Mouse (Mus musculus): Measurements from ENCODE around the gene Ccm2. TPM values are rescaled to one million over a fixed set of nuclear protein-coding genes. Genes with fewer than 3 reads are reported as not detected.

The Ccm2 gene
- polyA plus RNA-seq (2016; fragmentation: Nextera tagmentation; extraction: Ambion mirVana): 61.2 and 64.1 TPM in 2 replicates

DNA sequence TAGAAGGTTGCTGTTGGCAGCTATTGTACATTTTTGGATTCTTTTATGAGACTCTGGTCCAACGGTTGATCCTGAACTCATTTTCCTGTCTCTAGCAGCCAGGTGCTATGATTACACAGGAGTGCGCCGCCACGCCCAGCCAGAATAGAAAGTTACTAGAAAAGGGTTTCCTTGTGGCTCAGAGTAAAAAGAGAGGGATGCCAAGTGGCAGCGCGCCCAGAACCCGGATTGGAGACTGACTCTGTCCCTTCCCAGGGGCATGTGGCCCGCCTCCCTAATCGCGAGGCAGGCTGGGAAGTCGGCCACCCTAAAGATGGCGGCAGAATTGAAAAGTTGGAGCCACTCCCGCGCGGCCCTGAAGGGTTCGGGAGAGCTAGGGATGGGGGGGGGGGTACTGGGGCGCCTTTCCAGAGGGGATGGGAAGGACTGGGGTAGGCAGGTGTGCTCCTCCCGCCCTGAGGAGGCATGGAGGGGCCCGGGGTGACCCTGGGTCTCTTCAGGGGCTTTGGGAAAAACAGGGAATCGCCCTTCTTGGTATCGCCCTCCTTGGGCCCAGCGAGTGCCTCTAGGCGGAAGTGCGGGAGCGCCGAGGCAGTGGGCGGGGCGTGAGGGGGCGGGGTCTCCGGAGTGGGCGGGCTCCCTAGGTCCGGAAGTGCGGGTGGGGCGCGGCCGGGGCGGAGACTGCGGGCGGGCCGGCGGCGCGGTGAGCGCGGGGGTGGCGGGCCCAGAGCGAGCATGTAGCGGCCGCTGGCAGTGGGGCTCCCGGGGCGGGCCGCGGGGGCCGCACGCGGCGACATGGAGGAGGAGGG, at the start of gene Ccm2:
TSS of gene Ccm2 (plus strand) at position 683 of the 809 bp plus-strand sequence.
- ATAC-seq (ENCODE audit: insufficient number of reproducible peaks, low FRiP score): peak; percentile 96
- peaks cover 10% of the 10 kb centered on the region for H3K4me1 ChIP-seq (replicated peaks)
- H3K4me3 ChIP-seq: peak within 1 kb of the TSS; percentile 73
- H3K27ac ChIP-seq (ENCODE audit: poor library complexity, severe bottlenecking): peak within 1 kb of the TSS; percentile 98
- no peaks in the 10 kb centered on the region for H3K27me3 ChIP-seq (replicated peaks)
- H3K36me3 ChIP-seq: no peaks in the 10 kb centered on the region
- H3K9ac ChIP-seq: peak within 1 kb of the TSS; percentile 92
- H3K9me3 ChIP-seq (replicated peaks): no peaks in the 10 kb centered on the region
- peak within 1 kb of the TSS; percentile 85 for H3K4me2 ChIP-seq
- under 1% methylated on average over 49 of the region's 57 CpGs for WGBS

DNA sequence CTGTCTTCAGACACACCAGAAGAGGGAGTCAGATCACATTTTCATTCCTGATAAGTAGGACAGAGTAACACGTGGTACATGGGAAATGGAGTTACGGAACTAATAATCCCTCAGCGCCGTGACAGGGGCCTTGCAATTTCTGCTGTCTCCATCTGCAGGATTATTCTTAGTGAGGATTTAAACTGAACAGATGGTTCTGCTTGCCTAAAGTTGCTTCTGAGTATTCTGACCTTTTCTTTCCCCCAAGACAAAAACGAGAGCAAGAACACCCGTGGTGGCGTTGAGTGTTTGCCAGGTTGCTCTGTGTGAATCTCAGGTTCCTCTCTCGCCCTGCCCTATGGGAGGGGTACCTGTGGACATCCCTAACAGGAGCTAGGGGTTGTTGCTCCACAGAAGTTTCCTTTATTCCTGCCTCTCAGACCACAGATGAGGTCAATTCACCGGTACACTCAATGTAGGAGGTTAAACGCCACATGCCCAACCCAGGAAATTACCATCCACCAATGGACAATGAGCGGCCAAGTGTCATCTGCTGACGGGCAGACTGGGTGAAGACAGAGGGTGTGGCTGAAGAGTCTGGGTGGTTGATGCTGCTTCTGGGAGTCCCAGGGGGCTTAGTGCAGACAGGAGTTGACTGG, 49.3 kb upstream of the Ccm2 start:
- no peak for ATAC-seq (ENCODE audit: insufficient number of reproducible peaks, low FRiP score)
- Histone ChIP-seq H3K4me2 (no peak overlapping the region), H3K4me1 (replicated peaks) (no peaks in the 10 kb centered on the region), H3K27ac (ENCODE audit: poor library complexity, severe bottlenecking) (no peak overlapping the region), H3K9me3 (replicated peaks) (no peaks in the 10 kb centered on the region), H3K36me3 (no peaks in the 10 kb centered on the region), H3K27me3 (replicated peaks) (no peaks in the 10 kb centered on the region), H3K9ac (no peak overlapping the region), H3K4me3 (no peak overlapping the region)
- WGBS: 75% methylated on average over 12 of the region's 12 CpGs

DNA sequence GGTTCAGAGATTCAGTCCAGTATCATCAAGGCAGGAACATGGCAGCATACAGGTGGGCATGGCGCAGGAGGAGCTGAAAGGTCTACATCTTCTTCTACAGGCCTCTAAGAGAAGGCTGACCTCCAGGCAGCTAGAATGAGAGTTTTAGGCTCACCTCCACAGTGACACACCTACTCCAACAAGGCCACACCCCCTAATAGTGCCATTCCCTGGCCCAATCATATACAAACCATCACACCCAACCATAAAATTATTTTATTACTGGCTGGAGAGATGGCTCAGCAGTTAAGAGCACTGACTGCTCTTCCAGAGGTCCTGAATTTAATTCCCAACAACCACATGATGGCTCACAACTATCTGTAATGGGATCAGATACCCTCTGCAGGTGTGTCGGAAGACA, 44.2 kb upstream of the Ccm2 start:
- no peak overlapping the region for H3K4me3 ChIP-seq
- no peaks in the 10 kb centered on the region for H3K9me3 ChIP-seq (replicated peaks)
- H3K27ac ChIP-seq (ENCODE audit: poor library complexity, severe bottlenecking): no peak overlapping the region
- no peak overlapping the region for H3K9ac ChIP-seq
- no peak for ATAC-seq (ENCODE audit: insufficient number of reproducible peaks, low FRiP score)
- 84% methylated on average over 2 of the region's 2 CpGs for WGBS
- no peaks in the 10 kb centered on the region for H3K36me3 ChIP-seq
- no peaks in the 10 kb centered on the region for H3K4me1 ChIP-seq (replicated peaks)
- H3K4me2 ChIP-seq: no peak overlapping the region
- H3K27me3 ChIP-seq (replicated peaks): no peaks in the 10 kb centered on the region

DNA sequence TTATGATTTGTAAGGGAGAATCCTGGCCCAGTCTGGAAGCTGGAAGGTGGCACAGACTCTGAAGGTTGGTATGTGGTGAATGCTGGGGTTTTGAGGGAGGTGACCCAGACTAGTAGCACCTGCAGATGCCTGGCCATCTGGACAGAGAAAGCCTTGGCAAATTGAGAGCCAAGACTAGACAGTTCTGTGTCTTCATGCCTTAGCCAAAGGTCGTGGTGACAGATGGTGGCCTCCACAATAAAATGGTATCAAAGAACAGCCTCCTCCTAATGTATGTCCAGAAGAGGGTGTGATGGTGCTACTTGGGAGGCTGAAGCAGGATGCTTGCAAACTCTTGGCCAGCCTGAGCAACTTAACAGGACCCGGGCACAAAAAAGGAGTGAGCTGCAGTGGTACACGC, 42.5 kb upstream of the Ccm2 start:
- H3K9me3 ChIP-seq (replicated peaks): no peaks in the 10 kb centered on the region
- H3K4me2 ChIP-seq: no peak overlapping the region
- H3K4me3 ChIP-seq: no peak overlapping the region
- no peak for ATAC-seq (ENCODE audit: insufficient number of reproducible peaks, low FRiP score)
- H3K27me3 ChIP-seq (replicated peaks): no peaks in the 10 kb centered on the region
- WGBS: 63% methylated on average over 3 of the region's 3 CpGs
- no peak overlapping the region for H3K9ac ChIP-seq
- H3K36me3 ChIP-seq: no peaks in the 10 kb centered on the region
- no peaks in the 10 kb centered on the region for H3K4me1 ChIP-seq (replicated peaks)
- no peak overlapping the region for H3K27ac ChIP-seq (ENCODE audit: poor library complexity, severe bottlenecking)

DNA sequence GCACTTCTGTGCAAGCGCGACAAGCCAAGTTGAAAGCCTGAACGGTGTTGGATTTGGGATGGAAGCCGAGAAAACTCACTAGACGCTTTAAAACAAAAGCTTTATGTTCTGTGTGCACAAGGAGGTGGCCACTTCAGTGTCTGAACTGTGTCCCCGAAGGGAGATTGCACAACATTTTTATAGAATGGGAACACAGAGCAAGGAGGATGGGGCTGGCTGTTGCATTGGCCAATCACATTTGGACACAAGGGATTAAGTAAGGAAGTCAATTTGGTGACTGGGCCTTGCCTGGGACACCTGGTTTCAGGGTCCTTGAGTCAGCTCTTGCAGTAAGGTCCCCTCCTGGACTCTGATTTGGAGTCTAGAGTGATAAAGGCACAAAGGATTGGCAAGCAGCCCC, 42.0 kb upstream of the Ccm2 start:
- no peak overlapping the region for H3K4me3 ChIP-seq
- ATAC-seq (ENCODE audit: insufficient number of reproducible peaks, low FRiP score): no peak
- 79% methylated on average over 6 of the region's 6 CpGs for WGBS

DNA sequence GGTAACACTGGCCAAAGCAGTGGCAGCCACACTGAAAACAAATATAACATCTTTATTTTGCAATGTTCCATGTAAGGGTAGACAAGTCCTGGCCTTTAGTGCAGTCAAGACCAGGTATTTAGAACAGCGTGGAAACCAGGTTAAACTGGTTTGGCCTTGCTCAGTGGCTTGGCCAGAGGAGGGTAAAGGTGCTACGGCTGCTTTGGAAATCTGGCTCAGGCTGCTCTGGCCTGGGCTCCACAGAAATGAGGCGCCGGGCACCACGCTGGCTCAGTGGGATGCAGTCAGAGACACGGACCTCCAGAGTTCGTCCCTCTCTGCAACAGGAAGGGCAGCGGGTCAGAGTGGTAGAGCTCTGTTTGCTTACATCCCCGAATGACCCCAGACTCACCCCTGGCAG, 40.2 kb upstream of the Ccm2 start:
- H3K27me3 ChIP-seq (replicated peaks): no peaks in the 10 kb centered on the region
- no peaks in the 10 kb centered on the region for H3K4me1 ChIP-seq (replicated peaks)
- H3K9ac ChIP-seq: no peak overlapping the region
- no peak overlapping the region for H3K4me2 ChIP-seq
- H3K27ac ChIP-seq (ENCODE audit: poor library complexity, severe bottlenecking): no peak overlapping the region
- no peaks in the 10 kb centered on the region for H3K9me3 ChIP-seq (replicated peaks)
- H3K36me3 ChIP-seq: no peaks in the 10 kb centered on the region
- no peak for ATAC-seq (ENCODE audit: insufficient number of reproducible peaks, low FRiP score)
- H3K4me3 ChIP-seq: no peak overlapping the region
- WGBS: 74% methylated on average over 9 of the region's 9 CpGs

More for the DNA sequence above, 42.0 kb upstream of the Ccm2 start:
- H3K27ac ChIP-seq (ENCODE audit: poor library complexity, severe bottlenecking): no peak overlapping the region
- no peaks in the 10 kb centered on the region for H3K27me3 ChIP-seq (replicated peaks)
- no peaks in the 10 kb centered on the region for H3K36me3 ChIP-seq
- no peak overlapping the region for H3K9ac ChIP-seq
- no peaks in the 10 kb centered on the region for H3K9me3 ChIP-seq (replicated peaks)
- no peaks in the 10 kb centered on the region for H3K4me1 ChIP-seq (replicated peaks)
- no peak overlapping the region for H3K4me2 ChIP-seq

DNA sequence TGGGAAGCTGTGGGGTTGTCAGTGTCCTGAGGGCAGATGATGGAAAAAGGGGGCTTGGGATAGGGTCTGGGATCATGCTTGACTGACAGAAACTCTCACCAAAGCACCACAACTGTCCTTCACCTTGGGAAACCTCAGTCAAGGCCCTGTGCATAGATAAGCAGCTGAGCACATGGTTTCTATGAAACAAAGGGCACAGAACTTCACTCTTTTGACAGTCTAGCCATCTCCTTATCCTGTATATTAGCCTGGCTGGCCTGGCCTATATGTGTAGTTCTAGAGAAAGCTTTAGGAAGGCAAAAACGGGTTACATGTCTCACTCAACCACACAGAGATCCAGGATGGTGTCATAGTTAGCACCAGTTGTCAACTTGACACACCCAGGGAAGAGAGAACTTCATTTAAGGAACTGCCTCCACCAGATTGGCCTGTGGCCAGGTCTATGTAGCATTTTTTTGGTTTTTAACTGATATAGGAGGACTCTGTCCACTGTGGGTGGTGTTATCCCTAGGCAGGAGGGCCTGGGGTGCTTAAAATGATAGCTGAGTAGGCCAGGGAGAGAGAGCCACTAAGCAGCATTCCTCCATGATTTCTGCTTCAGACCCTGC, 38.3 kb upstream of the Ccm2 start:
- H3K9ac ChIP-seq: no peak overlapping the region
- no peaks in the 10 kb centered on the region for H3K4me1 ChIP-seq (replicated peaks)
- H3K27me3 ChIP-seq (replicated peaks): no peaks in the 10 kb centered on the region
- H3K27ac ChIP-seq (ENCODE audit: poor library complexity, severe bottlenecking): no peak overlapping the region
- no peak overlapping the region for H3K4me2 ChIP-seq
- no peaks in the 10 kb centered on the region for H3K9me3 ChIP-seq (replicated peaks)
- H3K4me3 ChIP-seq: no peak overlapping the region
- ATAC-seq (ENCODE audit: insufficient number of reproducible peaks, low FRiP score): no peak
- no peaks in the 10 kb centered on the region for H3K36me3 ChIP-seq
- whole genome bisulfite sequencing: 56% methylated on average over 1 of the region's 1 CpGs

DNA sequence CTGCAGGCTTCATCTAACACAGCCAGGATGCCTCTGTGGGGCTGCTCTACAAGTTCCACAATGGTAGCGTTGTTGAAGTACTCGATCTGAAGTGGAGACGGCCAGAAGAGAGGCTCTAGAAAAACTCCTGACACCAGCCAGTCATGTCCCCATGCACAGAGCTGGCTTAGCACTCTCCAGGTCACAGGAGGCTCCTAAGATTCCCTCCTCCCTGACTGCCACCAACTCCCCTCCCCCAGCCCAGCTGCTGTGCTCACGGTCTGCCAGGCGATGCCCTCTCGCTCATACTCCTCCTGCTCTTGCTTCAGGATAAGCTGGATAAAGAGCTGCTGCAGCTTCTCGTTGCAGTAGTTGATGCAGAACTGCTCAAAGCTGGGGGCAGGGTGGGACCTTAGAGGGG, 31.9 kb upstream of the Ccm2 start:
- no peak overlapping the region for H3K27ac ChIP-seq (ENCODE audit: poor library complexity, severe bottlenecking)
- 0 out of 2 replicates have a peak overlapping the region, but pooled peaks have one; percentile 6 for H3K9ac ChIP-seq
- H3K27me3 ChIP-seq (replicated peaks): no peaks in the 10 kb centered on the region; the same call in 1 of the 2 replicates
- ATAC-seq (ENCODE audit: insufficient number of reproducible peaks, low FRiP score): no peak
- H3K4me2 ChIP-seq: no peak overlapping the region
- H3K9me3 ChIP-seq (replicated peaks): no peaks in the 10 kb centered on the region
- no peak overlapping the region for H3K4me3 ChIP-seq
- peaks cover 5% of the 10 kb centered on the region; the same call in 1 of the 2 replicates for H3K4me1 ChIP-seq (replicated peaks)
- H3K36me3 ChIP-seq: no peaks in the 10 kb centered on the region
- WGBS: 24% methylated on average over 7 of the region's 7 CpGs

DNA sequence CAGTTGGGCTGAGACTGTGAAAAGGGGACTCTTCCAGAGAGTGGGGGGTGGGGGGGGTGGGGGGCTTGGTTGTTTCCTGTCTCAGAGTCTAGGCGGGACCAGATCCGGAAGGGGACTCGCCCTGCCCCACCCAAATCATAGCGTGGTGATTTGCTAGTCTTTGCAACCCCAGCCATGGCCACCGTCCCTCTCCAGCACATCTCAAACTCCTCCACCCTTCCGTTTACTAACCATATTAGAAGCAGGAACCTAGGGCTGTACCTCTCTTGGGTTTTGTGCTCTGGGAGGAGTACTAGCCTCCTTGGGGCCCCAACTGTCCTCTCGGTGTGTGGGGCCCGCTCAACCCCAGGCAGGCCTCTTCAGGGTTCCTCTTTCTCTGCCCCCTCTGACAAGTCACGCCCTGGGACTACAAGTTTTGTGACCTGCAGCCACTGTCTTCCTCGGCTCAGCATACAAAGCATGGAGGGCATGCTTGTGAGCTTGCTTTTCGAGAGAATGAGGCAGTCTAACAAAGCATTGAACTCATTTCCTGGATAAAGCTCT, 27.1 kb upstream of the Ccm2 start:
- 64% methylated on average over 11 of the region's 11 CpGs for WGBS
- no peak for ATAC-seq (ENCODE audit: insufficient number of reproducible peaks, low FRiP score)
- H3K4me2 ChIP-seq: no peak overlapping the region

DNA sequence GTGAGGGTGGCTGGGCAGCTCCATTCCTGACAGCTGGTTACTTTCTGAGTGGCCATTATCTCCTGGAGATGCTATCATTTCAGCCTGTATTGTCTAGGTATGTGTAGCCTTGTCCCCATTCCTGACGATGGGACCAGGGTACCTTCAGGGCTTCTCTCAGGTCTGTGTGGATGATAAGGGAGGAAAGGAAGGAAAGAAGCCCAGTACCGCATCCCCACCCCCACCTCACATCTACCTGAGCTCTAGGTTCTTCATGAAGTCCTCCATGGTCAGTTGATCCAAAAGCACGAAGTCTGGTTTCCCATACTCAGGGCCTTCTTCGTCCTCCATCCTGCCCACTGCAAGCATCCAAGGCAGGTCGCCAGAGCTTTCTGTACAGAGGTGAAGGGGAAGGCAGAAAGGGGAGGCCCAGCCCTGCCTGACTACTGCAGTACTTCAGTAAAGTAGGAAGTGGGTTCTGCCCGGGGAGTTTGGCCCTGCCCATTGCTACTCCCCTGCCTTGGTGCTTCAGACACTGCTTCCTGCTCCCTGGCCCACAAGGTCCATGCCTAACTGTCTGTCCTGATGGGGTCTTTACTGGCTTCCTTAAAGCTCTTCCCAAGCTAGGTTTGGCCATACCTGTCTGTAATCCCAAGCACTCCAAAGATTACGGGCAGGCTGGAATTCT, 26.0 kb upstream of the Ccm2 start, which contains the start of gene Myo1g:
TSS of gene Myo1g (minus strand) at position 459 of the 667 bp plus-strand sequence.
- Histone ChIP-seq H3K9ac (0 out of 2 replicates have a peak within 1 kb of the TSS, but pooled peaks have one; percentile 3), H3K36me3 (peaks cover 22% of the 10 kb centered on the region), H3K4me3 (no peak within 1 kb of the TSS), H3K9me3 (replicated peaks) (no peaks in the 10 kb centered on the region), H3K4me1 (replicated peaks) (no peaks in the 10 kb centered on the region), H3K4me2 (no peak within 1 kb of the TSS), H3K27ac (ENCODE audit: poor library complexity, severe bottlenecking) (no peak within 1 kb of the TSS), H3K27me3 (replicated peaks) (no peaks in the 10 kb centered on the region; the same call in 1 of the 2 replicates)
- WGBS: 63% methylated on average over 7 of the region's 7 CpGs
- ATAC-seq (ENCODE audit: insufficient number of reproducible peaks, low FRiP score): no peak

More for the DNA sequence above, 27.1 kb upstream of the Ccm2 start:
- Histone ChIP-seq H3K4me3 (no peak overlapping the region), H3K9me3 (replicated peaks) (no peaks in the 10 kb centered on the region), H3K4me1 (replicated peaks) (peaks cover 5% of the 10 kb centered on the region; the same call in 1 of the 2 replicates), H3K27ac (ENCODE audit: poor library complexity, severe bottlenecking) (no peak overlapping the region), H3K9ac (no peak overlapping the region), H3K27me3 (replicated peaks) (no peaks in the 10 kb centered on the region; the same call in 1 of the 2 replicates), H3K36me3 (peaks cover 11% of the 10 kb centered on the region)
